Mouse (Mus musculus): ENCODE results near the gene Ocln. TPM values are rescaled to one million over a fixed set of nuclear protein-coding genes. Genes with fewer than 3 reads are reported as not detected.

The Ocln gene
- polyA plus RNA-seq, 1 experiment: 0.50 TPM

DNA sequence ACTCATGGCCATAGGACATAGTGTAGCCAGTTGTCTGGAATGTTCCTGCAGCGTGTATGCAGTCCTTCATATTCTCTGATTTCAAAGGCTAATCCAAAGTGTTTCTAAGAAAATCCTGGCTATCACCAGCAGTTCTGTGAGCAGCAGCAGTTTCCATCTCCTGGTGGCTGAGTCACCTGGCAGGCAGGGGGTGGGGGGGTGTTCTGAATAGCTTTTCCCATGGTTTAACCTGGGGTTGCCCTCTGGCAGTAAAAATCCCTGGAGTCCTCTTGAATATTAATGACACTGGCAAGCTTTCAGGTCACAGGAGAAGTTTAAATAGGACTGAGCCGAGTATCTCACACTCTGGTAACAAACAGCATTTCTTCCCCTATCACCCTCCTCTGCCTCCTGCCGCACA lies 29.2 kb upstream of the Ocln start:
- Histone ChIP-seq H3K4me1 (ENCODE audit: control insufficient read depth, insufficient read depth, low read length) (peaks cover 2% of the 10 kb centered on the region; the same call in 1 of the 2 replicates), H3K27ac (ENCODE audit: insufficient read depth, low read depth, low read length) (no peak overlapping the region)
- TF ChIP-seq CTCF (IDR thresholded peaks at IDR 0.05; ENCODE audit: low read depth, low read length) (no peak), POLR2A (IDR thresholded peaks at IDR 0.05; ENCODE audit: borderline replicate concordance, low read depth, low read length) (no peak)

DNA sequence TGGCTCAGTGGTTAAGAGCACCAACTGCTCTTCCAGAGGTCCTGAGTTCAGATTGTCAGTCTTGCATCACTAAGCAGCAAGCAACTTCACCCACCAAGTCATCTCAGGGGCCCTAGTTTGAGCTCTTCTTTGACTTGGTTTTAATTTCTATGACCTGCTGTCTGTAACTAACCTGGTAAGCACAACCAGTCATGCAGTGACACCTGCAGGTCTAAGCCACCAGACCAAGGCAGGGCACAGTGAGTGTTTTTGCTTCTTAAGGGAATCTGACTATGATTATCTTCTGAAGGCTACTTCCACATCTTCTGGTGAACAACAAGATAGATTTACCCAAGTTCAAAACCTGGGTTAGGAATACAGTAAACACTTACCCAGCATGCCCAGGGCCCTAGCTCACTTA lies 27.4 kb upstream of the Ocln start:
- no peak overlapping the region for H3K4me3 ChIP-seq (ENCODE audit: insufficient read depth, low read length)
- H3K27ac ChIP-seq (ENCODE audit: insufficient read depth, low read depth, low read length): no peak overlapping the region
- H3K4me1 ChIP-seq (ENCODE audit: control insufficient read depth, insufficient read depth, low read length): peaks cover 4% of the 10 kb centered on the region; the same call in 1 of the 2 replicates
- TF ChIP-seq CTCF (IDR thresholded peaks at IDR 0.05; ENCODE audit: low read depth, low read length): no peak
- no peak for TF ChIP-seq POLR2A (IDR thresholded peaks at IDR 0.05; ENCODE audit: borderline replicate concordance, low read depth, low read length)

More for the DNA sequence above, 29.2 kb upstream of the Ocln start:
- no peak overlapping the region for H3K4me3 ChIP-seq (ENCODE audit: insufficient read depth, low read length)

DNA sequence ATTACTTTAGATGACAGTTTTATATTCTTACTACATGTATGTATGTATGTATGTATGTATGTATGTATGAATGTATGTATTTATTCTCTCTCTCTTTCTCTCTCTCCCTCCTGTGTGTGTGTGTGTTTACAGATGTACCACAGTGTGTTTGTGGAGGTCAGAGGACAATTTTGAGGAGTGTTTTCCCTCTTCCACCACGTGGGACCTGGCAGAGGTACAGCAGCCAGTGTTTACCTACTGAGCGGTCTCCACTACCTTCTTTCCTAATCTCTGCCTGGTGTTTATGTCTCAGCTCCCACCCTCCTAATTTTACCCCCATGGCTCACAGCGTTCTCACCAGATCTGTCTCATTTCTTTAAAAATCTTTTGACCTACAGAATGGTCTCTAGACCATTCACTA lies 26.7 kb upstream of the Ocln start:
- no peak overlapping the region for H3K27ac ChIP-seq (ENCODE audit: insufficient read depth, low read depth, low read length)
- H3K4me1 ChIP-seq (ENCODE audit: control insufficient read depth, insufficient read depth, low read length): peaks cover 4% of the 10 kb centered on the region; the same call in 1 of the 2 replicates
- TF ChIP-seq POLR2A (IDR thresholded peaks at IDR 0.05; ENCODE audit: borderline replicate concordance, low read depth, low read length) (no peak), CTCF (IDR thresholded peaks at IDR 0.05; ENCODE audit: low read depth, low read length) (no peak)
- no peak overlapping the region for H3K4me3 ChIP-seq (ENCODE audit: insufficient read depth, low read length)

DNA sequence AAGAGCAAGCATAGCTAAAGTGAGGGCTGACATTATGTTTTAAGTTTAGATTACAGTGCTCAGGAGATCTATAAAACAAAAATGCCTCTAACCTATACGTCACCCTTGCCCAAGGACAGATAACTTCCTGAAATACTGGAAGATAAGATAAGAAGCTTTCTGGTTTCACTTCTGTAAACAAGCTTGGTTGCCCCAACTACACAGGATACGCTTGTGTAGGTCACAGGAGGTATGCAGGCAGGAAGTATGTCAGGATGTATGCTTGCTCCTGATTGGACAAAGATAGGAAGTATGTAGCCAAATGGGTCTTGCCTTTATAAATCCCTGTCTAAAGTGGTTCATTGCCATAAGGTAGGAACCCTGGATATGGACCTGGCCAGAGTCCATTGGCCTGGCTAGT lies 23.4 kb upstream of the Ocln start:
- Histone ChIP-seq H3K4me1 (ENCODE audit: control insufficient read depth, insufficient read depth, low read length) (peaks cover 2% of the 10 kb centered on the region; the same call in 1 of the 2 replicates), H3K27ac (ENCODE audit: insufficient read depth, low read depth, low read length) (no peak overlapping the region), H3K4me3 (ENCODE audit: insufficient read depth, low read length) (no peak overlapping the region)
- TF ChIP-seq POLR2A (IDR thresholded peaks at IDR 0.05; ENCODE audit: borderline replicate concordance, low read depth, low read length): no peak
- no peak for TF ChIP-seq CTCF (IDR thresholded peaks at IDR 0.05; ENCODE audit: low read depth, low read length)

DNA sequence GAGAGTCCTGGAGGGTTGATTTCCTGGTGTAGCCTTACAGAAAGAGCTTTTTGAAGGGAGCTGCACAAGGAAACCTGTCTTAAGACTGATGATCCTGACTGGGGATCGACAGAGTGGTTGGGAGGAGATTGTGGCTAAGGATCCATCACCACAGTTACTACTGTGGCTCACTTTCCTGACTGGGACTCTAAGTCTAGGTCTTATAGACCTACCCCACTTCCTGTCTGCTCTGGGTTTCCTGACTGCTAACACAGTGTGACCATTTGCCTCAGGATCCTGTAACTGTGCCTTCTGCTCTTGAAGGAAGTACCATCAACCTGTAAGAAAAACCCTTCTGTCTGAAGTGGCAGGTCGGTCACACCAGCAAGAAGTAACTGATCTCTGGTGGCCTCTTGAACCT lies 18.2 kb upstream of the Ocln start:
- no peak for TF ChIP-seq CTCF (IDR thresholded peaks at IDR 0.05; ENCODE audit: low read depth, low read length)
- no peak for TF ChIP-seq POLR2A (IDR thresholded peaks at IDR 0.05; ENCODE audit: borderline replicate concordance, low read depth, low read length)
- Histone ChIP-seq H3K4me1 (ENCODE audit: control insufficient read depth, insufficient read depth, low read length) (no peaks in the 10 kb centered on the region), H3K4me3 (ENCODE audit: insufficient read depth, low read length) (no peak overlapping the region), H3K27ac (ENCODE audit: insufficient read depth, low read depth, low read length) (no peak overlapping the region)

DNA sequence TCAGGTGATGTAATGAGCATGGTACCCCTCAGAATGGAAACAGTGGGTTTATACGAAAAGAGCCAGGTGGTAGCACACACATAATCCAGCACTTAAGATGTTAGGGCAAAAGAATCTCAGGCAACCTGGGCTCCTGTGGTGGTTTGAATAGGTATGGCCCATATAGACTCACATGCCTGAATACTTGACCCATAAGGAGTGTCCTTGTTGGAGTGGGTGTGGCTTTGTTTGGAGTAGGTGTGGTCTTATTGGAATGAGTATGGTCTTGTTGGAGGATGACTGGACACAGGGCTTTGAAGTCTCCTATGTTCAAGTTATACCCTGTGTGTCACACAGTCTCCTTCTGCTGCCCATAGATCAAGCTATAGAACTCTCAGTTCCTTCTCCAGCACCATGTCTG lies 15.8 kb upstream of the Ocln start:
- TF ChIP-seq CTCF (IDR thresholded peaks at IDR 0.05; ENCODE audit: low read depth, low read length): no peak
- no peak for TF ChIP-seq POLR2A (IDR thresholded peaks at IDR 0.05; ENCODE audit: borderline replicate concordance, low read depth, low read length)
- Histone ChIP-seq H3K4me3 (ENCODE audit: insufficient read depth, low read length) (no peak overlapping the region), H3K4me1 (ENCODE audit: control insufficient read depth, insufficient read depth, low read length) (no peaks in the 10 kb centered on the region), H3K27ac (ENCODE audit: insufficient read depth, low read depth, low read length) (no peak overlapping the region)

DNA sequence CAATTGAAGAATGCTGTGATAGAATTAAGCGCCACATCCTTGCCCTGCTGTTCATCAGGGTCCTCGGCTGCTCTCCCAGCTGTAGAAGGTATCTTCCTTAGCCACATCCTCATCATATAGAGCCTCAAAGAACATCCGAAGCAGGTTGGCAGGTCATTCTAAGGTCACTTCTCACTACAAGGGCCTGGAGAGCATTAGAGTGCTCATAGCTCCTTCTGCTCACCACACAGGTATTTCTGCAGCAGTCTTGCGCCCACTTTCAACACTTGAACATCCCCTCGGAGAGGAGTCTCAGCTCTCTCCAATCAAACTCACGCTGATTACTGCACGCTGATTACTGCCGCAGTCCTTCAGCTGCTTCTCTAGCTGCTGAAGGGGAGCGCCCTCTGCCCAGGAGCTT lies 6.9 kb upstream of the Ocln start:
- TF ChIP-seq CTCF (IDR thresholded peaks at IDR 0.05; ENCODE audit: low read depth, low read length) (no peak), POLR2A (IDR thresholded peaks at IDR 0.05; ENCODE audit: borderline replicate concordance, low read depth, low read length) (no peak)
- Histone ChIP-seq H3K4me1 (ENCODE audit: control insufficient read depth, insufficient read depth, low read length) (no peaks in the 10 kb centered on the region), H3K4me3 (ENCODE audit: insufficient read depth, low read length) (no peak overlapping the region), H3K27ac (ENCODE audit: insufficient read depth, low read depth, low read length) (no peak overlapping the region)

DNA sequence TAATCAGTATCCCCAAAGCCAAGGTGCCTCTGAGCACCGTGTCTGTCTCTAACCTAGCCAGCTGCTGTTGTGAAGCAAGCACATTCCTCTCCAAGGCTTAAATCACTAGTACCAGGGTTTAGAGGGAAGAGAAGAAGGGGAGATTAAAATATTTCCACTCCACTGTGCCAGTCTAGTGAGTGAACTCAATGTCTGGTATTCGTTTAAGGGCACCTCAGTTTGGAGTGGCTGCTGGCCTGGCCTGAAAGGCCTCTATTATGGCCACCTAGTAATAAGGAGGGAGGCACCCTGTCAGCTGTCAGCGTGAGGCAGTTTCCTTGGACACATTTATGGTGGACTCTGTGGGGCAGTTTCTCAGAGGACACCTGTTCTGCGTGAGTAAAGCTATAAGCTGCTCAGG lies 4.5 kb upstream of the Ocln start:
- Histone ChIP-seq H3K4me3 (ENCODE audit: insufficient read depth, low read length) (no peak overlapping the region), H3K27ac (ENCODE audit: insufficient read depth, low read depth, low read length) (no peak overlapping the region), H3K4me1 (ENCODE audit: control insufficient read depth, insufficient read depth, low read length) (no peaks in the 10 kb centered on the region)
- no peak for TF ChIP-seq CTCF (IDR thresholded peaks at IDR 0.05; ENCODE audit: low read depth, low read length)
- TF ChIP-seq POLR2A (IDR thresholded peaks at IDR 0.05; ENCODE audit: borderline replicate concordance, low read depth, low read length): no peak

DNA sequence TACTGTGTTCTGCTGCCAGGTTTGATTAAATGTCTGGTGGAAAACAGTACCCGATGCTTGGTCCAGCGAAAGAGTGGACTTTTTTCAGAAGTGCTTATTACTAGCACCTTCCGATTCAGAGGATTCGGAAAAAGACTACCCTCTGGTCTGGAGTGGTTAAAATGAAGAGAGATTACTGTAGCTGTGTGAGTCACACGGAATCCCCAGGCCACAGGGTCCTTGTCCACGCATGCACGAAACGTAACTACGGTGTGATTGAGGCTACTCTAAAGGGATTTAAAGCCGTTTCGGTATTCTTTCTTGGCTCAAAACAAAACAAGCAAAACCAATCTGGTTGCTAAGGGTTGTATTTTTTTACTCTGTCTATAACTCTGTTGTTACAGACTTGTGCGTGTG lies 522 bp upstream of the Ocln start:
- Histone ChIP-seq H3K4me3 (ENCODE audit: insufficient read depth, low read length) (peak overlapping the region; percentile 55), H3K27ac (ENCODE audit: insufficient read depth, low read depth, low read length) (no peak overlapping the region), H3K4me1 (ENCODE audit: control insufficient read depth, insufficient read depth, low read length) (no peaks in the 10 kb centered on the region)
- TF ChIP-seq CTCF (IDR thresholded peaks at IDR 0.05; ENCODE audit: low read depth, low read length): no peak

DNA sequence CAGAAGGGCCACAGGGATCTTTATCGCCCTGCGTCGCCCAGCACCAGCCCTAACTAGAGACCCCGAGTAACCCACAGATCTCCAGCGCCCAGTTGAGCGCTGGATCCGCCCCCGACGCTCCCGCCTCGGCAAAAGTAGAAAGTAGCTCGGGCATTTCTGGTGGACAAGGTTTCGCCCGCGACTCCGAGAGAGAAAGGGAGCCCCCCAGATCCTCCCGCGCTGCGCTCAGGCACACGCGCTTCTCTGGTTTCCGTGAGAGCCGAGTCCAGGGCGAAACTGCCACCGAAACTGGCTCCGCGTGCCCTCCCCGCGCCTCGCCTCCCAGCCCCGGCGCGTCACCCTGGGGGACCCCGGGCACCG lies 529 bp downstream of the Ocln start:
- H3K27ac ChIP-seq (ENCODE audit: insufficient read depth, low read depth, low read length): no peak overlapping the region
- no peaks in the 10 kb centered on the region for H3K4me1 ChIP-seq (ENCODE audit: control insufficient read depth, insufficient read depth, low read length)
- TF ChIP-seq CTCF (IDR thresholded peaks at IDR 0.05; ENCODE audit: low read depth, low read length): no peak
- TF ChIP-seq POLR2A (IDR thresholded peaks at IDR 0.05; ENCODE audit: borderline replicate concordance, low read depth, low read length): no peak
- H3K4me3 ChIP-seq (ENCODE audit: insufficient read depth, low read length): peak overlapping the region; percentile 55

DNA sequence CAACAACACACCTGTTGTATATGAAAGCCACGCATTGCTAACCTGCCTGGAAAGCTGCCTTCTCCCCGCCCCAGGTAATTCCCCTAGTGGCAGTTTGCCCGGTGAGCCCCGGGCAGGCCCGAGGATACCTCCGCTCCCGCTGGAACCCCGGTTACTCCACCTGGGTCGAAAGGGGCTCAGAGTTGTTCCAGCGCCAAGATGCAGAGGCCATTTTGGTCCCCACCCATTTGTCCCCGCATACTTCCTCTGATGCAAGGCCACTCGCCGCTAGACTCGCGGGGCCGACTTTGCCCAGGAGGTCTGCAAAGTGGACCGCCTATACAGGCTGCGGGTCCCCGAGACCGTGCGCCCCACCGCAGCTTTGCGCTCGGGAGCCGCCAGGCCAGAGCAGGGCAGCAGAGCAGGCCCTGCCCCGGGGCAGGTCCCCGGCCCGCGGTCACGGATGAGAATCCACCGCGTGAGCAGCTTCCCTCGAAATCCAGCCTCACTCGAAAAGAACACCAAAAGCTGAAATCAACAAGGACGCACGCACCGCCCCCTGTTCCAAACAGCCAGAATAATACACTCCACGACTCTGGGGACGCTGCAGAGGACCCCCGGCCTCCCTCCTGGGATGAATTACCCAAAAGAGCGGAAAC lies 1.0 kb downstream of the Ocln start:
- no peak overlapping the region for H3K27ac ChIP-seq (ENCODE audit: insufficient read depth, low read depth, low read length)
- H3K4me3 ChIP-seq (ENCODE audit: insufficient read depth, low read length): peak overlapping the region; percentile 55
- H3K4me1 ChIP-seq (ENCODE audit: control insufficient read depth, insufficient read depth, low read length): no peaks in the 10 kb centered on the region
- TF ChIP-seq POLR2A (IDR thresholded peaks at IDR 0.05; ENCODE audit: borderline replicate concordance, low read depth, low read length) (no peak), CTCF (IDR thresholded peaks at IDR 0.05; ENCODE audit: low read depth, low read length) (no peak)

All from bone marrow macrophage, adult 2 months (primary cell).